Mouse (Mus musculus) urinary bladder, postnatal 10 days (tissue): ENCODE measurements around the gene Med4.
A peak's percentile ranks its signal among the peaks of the same experiment; 100 is the strongest.
"Not testable (repeated sequence)": the region's sequence is repeated elsewhere in the genome, so short reads cannot be mapped to it uniquely, and the experiment has no call there.

ENCODE experiments used
- DNase-seq: peaks from one replicate; pipeline ENCODE4 v3.0.0; 2022; ENCODE audit warnings: low spot score

Med4 gene

GRCm38 (mm10) chr14:73502591-73503184, 7.1 kb upstream of the Med4 start:
- no peak for DNase-seq

DNA sequence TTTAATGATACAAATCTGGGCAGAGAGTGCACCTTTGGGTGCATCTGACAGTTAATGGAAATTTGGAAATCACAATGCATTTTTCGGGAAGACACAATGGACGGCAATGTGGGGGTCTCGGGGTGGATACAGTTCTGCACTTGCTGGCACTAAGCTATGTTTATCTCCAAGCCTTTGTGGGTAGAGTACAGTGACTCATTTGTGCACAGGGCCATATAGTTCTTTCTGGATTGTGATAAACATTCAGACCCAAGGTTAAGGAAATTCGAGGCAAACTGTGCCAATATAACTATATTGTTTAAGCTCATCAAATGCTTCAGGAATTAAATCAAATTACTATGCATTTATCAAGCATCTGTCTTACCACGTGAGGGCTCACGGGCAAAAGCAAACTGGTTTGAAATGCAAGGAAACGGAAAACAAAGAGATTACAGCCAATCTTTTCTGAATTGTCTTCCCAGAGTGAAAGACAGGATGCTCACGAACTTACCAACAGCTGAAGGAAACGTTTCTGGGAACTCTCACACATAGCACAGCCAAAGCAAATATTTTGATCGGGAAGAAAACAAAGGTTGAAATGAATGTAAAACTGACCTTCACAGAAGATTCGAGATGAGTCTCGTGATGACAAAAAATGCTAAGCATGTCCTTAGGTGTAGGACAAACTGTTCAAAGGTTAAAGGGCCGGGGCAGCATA, 6.4 kb upstream of the Med4 start:
- no peak for DNase-seq

- DNase-seq = no peak
Observed at GRCm38 (mm10) chr14:73506283-73506682, 3.5 kb upstream of the Med4 start.

DNA sequence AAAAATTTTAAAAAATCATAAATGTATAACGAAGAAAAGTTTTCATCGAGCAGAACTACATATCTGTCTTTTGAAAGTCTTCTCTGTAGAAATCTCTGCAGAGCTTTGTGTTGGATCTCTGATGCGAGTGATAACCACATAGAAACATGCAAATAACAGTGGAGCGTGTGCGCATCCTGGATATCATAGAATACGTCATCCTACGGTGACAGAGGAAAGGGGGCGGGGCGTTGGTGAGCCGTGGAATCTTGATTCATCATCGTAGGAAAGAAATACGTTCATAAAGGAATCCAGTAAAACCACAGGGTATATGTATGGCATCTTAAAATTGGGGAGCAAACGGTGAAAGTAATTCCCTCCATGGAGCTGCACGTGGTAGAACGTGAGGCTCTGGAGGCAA, 2.6 kb upstream of the Med4 start:
- DNase-seq = no peak

DNA sequence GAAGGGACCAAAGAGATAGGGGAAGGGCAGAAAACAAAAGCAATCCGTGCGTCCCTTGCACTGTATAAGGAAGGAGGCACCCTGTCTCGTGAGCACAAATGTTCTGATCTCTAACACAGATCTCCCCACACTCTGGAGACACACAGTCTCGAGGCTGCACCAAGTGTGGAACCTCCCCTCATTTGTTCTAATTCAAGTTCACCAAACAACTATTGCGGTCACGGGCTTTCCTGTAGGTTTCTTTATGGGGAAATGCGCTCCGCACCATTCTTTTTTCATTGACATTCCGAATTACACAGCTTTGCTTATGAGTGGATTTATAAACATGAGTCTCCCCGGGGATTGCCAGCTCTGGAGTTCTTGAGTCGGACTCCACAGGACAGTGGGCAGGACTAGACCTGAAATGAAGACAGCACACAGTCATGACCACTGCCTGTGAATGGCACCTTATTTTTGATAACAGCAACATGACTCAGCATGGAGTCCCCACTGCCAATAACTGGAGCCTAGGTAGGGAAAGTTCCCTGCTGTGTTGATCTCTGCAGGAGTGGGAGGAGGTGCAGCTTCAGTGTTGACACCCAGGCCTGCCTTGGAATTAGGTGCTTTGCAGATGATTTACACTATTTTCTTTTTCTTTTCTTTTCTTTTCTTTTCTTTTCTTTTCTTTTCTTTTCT, 2.0 kb upstream of the Med4 start:
- DNase-seq = no peak

GRCm38 (mm10) chr14:73508630-73509395, 1.0 kb upstream of the Med4 start:
- no peak for DNase-seq

GRCm38 (mm10) chr14:73524136-73524535, 14.3 kb downstream of the Med4 start:
- no peak for DNase-seq

DNA sequence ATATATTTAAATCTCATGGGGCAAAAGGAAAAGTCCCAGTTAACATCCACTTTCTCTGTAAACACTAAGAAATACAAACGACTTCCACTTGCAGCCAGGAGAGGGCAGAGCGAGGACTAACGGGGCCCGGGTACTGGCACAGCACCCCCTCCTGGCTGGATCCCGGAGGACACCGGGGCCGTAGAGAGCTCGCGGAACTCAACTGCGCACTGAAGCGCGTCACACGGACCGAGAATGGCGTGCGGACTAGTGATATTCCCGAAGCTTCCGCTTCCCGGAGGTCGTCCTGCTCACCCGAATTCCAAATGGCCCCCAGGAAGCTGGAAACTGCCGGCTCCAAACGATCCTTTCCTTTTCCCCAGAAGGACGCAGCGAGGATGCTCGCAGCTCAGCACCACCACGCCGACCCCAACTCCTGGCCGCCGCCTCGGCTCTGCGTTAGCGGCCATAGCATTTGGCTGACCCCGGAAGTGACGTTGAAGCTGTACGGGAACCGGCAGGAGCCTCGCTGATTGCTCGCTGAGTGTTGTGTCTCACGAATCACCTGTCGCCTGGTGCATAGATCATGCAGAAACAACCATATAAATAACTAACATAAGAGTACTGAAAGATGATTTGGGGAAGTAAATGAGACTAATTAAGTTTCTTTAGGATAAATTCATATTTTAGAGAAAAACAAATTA, 15.1 kb downstream of the Med4 start, which contains the start of gene Sucla2:
Sucla2 (plus strand) TSS at position 554 of the 683 bp plus-strand sequence.
- DNase-seq = peak; percentile 77

DNA sequence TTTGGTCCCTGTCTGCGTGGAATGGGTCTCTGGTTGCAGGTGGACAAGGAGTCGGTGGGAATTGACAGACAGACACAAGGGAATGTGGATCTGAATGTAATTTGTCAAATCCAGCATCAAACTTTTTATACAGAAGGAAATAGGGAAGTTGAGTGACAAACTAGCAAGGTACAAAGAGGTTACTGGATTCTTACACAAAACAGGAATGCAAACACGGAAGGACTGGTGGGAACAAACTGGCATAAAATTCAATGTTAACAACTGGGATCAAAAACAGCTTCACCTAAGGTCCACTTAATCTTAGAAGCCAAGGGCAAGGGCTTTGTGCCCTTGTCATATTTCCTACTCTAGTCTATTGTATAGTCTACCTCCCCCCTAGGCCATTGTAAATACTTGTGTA, 18.8 kb downstream of the Med4 start:
- not testable (repeated sequence) for DNase-seq

DNA sequence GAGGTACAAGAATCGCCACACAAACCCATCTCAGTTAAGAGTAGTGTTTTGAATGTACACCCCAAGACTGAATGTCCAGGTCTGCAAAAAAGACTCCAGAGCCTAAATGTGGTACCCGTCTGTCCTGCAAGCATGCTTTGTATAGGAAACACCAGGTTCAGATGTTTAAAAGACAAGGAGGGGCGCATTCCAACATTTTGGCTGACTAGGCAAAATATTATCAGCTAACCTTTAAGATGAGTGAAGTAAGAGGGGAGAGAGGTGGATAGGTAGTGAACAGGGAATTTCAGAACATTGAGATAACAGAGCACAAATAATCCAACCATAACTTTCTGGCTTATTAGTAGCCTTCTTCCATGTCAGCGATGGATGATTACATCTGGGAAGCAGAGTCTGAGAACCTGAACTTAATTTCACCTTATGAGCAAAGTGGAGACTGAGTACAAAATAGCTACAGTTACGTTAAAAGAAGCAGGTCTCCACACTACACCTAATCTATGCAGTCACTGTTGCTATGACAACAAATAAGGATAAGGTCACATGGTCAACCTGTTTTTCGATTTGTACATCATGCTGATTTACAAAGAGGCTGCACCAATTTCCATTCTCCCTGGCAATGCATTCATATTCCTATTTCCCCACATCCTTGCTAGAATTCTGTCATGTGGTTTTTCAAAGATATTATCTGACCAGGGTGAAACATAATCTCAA, 24.1 kb downstream of the Med4 start:
- no peak for DNase-seq

GRCm38 (mm10) chr14:73535641-73536040, 25.8 kb downstream of the Med4 start:
- no peak for DNase-seq

- no peak for DNase-seq
Observed at GRCm38 (mm10) chr14:73543781-73544180, 34.0 kb downstream of the Med4 start.

- no peak for DNase-seq
Observed at GRCm38 (mm10) chr14:73547034-73547433, 37.2 kb downstream of the Med4 start.

GRCm38 (mm10) chr14:73548051-73548450, 38.2 kb downstream of the Med4 start, which contains the start of gene Nudt15:
Gene Nudt15, minus strand, starts transcription at chr14:73548242.
- DNase-seq = no peak

DNA sequence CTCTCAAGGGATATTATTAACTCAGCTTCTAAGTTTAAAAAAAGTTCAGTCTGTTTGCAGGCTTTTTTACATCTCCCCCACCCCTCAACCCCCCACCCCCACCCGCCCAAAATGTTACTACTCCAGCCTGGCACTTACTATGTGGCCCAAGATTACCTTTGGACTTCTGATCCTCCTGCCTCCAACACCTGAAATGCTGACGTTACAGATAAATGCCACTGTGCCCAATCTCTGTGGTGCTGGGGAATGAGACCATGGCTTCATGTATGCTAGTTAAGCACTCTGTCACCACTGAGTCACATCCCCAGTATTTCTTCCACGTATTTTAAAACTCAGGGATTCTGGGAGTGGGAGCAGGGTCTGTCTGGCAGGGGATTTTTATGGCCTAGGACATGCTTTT, 40.5 kb downstream of the Med4 start:
- no peak for DNase-seq

DNA sequence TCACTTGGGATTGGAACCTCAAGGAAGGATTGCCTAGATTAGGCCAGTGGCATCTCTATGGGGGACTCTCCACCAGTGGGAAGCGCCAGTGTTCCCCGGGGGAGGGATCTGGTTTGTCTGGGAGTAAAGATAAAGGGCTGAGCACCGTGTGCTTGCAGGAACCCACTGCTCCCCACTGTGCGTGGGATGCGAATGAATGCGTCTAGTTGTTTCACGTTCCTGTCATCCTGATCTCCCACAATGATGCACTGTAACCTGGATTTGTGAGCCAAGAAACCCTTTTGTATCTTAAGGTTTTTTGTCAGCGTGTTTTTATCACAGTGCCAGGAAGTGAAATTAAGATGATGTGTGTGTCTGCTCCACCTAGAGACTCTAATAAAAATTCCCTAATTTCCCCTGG, 40.9 kb downstream of the Med4 start:
- no peak for DNase-seq

- no peak for DNase-seq
Observed at GRCm38 (mm10) chr14:73551164-73551563, 41.3 kb downstream of the Med4 start.

DNA sequence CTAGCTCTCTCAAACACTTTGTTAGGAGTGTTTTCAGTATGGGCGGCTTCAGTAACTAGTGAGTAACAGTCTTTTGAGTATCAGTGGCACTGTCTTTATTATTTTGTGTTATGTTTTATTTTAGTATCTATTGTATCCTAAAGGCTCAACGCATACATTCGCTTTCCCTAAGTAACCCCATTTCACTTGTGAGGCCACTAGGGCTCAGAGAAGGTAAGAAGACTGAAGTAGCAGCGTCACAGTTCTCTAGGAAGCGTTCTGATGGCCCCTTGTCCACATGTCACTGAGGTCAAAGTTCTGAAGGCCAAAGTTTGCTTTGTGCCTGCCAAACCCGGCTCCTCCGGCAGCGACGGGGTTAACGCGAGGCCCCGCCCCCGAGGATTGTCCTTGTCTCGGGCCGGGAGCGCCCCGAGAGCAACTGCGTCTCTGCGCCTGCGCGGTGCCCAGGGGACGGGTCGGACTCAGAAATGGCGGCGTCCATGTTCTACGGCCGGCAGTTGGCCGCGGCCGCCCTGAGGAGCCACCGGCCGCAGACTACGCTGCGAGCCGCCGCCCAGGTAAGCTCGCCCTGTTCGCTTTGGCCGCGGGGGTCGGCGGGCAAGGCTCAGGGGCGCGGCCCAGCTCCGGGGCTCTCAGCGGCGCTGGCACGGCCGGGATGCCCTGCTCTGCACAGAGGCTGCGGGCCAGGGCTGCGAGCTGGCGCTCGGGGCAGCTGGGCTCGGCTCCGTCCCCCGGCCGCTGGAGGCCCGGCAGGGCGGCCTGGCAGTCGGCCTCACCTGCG, 42.7 kb downstream of the Med4 start:
- DNase-seq = peak; percentile 87

- no peak for DNase-seq
Observed at GRCm38 (mm10) chr14:73553122-73553696, 43.4 kb downstream of the Med4 start.
